Mouse (Mus musculus): ENCODE data around the gene Map4k1.
"Not testable (repeated sequence)": the region's sequence is repeated elsewhere in the genome, so short reads cannot be mapped to it uniquely, and the experiment has no call there.

The Map4k1 gene

DNA sequence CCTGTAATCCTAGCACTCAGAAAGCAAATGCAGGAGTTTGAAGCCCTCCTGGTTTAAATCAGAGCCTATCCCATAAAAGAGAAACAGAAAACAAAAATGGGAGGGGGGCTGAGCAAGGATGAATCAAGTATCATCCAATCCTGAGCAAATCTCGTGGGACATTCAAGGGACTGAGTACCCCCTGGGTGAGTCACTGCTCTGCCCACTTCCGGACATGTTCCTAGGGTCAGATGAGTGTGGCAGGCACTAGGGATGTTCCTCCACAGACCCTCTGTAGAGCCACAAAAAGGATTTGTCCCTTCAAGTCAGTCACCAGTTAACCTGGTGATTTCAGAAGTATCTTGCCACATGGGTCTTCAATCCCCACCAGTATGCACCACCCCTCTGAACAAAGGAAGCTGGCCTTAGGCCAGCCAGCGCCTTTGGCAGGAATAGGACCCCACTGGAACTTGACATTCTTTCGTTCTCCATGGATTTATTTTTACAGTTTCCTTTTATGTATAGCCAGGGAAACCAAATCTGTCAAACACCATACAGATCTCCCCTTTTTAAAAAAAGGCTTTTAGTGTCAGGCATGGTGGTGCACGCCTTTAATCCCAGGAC, 26.5 kb upstream of the Map4k1 start:
- DNase-seq (ENCODE audit: low read depth, low spot score) = no peak

DNA sequence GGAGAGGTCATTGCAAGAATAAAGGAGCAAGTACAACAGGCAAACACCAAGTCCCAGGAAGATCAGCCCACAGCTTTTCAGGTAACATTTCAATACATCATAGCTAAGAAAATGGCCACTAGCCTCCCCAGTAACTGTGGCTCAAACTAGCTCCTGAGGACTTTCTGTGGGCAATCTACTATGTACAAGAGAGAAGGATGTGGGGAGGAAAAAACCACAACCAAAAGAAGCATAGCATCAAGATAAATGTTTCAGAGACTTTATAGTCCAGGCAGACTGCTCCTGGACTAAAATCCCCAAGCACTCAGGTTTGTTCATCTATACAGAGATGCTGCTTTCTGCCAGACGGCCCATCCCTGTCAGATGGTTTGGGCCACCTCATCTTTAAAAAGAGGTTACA, 25.6 kb upstream of the Map4k1 start:
- DNase-seq (ENCODE audit: low read depth, low spot score) = no peak

DNA sequence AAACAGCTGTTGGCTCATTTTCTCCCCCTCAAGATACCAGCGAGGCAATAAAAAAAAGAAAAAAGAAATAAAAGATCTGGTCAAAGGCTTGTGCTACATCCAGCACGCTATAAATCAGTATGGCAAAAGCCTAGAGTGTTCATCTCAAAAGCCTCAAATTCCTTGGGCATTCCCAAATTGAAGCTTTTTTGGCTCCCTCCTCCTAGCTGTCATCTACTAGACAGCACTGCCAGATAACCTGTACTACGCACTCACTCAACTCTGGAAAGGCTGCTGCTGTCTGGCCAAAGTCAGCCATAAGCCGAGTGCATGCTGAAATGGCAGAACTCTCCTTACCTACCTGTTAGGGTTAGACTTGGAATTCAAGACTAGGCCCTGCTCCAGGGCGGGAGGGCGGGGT, 24.6 kb upstream of the Map4k1 start:
- DNase-seq (ENCODE audit: low read depth, low spot score) = no peak

DNA sequence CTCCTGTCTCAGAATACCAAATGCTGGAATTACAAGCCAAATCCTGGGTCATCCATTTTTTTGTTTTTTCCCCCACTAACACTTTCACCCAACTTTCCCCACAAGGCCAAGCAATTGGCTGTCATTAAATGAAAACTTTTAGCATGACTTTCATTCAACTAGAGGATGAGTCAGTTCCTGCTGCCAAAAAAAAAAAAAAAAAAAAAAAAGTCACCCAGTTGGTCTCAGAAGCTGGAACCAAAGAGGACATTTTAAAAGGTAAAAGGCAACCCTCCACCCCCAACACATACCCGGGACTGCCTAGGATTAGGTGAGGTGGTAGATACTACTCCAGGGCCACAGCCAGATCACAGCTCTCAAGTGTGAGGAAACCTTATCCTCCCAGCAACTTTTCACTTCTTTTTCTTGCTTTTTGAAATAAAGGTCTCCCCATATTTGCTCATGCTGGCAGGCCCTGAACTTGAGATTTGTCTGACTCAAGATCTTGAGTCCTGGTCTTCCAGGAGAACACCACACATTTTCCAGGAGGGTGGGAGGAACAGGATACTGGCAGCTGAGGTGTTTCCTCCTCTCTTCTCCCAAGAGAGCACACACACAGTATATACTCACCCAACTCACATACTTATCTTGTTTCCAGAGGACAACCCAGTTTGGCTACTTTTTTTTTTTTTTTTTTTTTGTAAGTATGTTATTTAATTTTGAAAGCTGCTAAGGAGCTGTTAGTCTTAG, 23.7 kb upstream of the Map4k1 start:
- no peak for DNase-seq (ENCODE audit: low read depth, low spot score)

DNA sequence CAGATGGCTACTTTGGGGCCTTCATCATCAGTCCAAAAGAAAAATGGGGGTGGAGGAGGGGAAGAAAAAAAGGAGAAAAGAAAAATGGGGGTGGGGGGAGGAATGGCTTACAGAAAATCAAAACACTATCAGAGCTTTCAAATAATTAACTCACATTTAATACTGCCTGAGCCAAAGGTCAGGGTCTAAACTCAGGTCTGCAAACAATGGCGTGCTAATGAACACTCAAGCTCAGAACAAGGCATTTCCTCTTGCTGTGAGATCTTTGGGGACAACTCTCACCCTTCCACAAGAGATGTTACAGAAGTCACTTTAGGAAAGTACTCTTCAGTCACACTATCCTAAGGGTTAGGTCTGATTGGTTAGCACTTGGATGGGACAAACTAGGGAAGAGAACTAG, 23.1 kb upstream of the Map4k1 start:
- DNase-seq (ENCODE audit: low read depth, low spot score) = no peak

DNA sequence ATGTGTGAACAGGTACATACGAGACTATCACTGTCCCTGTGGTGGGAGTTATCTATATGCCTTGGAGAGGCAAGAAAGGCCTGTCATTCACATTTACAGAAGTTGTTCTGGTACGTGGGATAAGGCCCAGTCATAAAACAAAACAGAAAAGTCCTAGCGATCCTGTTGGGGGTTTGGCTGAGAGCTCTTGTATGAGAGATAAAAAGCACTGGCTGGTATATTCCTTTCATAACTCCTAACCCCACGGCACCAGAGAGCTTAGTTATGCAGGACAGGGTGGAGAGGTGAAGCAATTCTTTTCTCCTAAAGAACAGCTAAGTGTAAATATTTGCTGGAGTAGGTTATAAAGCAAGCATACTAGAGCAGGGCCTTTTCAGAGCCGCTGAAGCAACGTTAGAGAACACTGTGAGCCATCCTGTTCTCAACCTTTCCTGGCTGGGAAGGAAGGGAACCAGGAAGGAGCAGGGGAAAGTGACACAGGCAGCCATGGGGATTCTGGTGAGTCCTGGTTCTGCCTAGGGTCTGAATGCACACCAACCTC, 22.3 kb upstream of the Map4k1 start:
- no peak for DNase-seq (ENCODE audit: low read depth, low spot score)

DNA sequence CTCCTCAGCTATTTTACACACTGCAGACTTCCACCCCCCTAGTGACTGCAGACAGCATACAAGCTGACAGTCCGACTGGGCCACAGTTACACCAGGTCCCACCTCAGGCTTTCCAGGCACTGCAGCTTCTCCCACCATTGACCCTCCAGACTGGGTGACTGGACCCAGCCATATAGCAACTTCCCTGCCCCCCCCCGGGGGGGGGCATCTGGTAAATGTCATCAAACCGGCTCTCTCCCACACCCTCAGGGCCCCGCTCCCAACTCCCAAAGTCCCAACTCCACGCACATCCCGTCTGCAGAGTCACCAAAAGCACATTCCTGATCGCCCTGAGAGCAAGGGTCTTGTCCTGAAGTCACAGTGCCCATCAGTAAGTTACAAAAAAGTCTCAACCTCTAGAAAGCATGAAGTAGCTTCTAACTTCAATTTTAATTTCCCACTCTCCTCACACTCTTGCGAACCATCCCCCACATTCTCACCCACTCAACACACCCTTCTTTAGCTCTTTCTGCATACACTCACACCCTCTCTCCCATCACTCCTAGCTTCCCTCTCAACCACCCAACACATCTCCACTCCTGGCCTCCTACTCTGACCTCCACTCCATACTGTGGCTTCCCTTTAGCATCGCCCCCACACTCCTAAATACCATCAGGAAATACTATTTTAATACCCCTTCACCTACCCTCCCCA, 21.4 kb upstream of the Map4k1 start:
- no peak for DNase-seq (ENCODE audit: low read depth, low spot score)

DNA sequence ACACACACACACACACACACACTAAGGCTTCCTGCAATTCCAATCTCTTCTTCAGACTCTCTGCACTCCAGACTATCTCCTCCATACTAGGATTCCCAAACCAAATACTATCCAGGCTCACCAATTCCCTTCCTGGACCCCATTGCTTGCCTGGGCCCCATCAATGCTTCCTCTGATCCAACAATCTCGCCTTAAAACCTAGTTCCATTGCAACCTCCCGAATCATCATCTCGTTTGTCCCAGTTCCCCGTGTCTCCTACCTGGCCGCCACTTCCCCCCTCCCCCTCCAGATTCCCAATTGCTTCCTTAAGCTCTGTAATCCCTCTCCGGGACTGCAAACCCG, 20.3 kb upstream of the Map4k1 start:
- no peak for DNase-seq (ENCODE audit: low read depth, low spot score)

DNA sequence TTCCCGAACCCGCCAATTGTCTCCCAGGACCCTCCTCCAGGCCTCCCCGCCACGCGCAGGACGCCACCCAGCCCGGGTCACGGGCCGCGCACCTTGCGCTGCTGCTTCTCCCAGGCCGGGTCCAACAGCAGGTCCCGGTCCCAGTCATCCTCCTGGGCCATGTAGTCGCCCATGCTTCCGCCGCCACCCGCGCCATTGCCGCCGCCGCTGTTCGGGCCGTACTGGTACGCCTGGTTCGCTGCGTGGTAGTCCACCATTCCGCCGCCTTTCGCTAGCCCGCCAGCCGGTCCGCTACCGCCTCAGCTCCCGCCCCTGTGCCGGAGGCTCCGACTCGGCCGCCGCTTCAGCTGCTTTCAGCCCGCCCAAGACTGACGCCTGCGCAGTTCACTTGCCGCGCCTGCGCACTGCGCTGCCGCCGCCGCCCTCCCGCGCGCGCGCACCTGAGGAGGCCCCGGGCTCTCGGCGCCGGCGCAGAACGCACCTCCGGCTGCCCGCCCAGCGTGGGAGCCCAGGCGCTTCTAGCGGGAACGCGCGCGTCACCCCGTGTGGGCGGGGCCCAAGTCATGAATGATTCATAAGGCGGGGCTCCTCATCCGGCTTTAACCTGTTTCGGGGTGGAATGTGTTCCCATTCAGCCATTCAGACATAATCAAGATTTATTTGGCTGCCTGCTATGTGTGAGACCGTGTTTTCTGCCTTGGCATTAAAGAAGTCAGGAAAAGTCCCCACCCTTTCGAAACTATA, 19.8 kb upstream of the Map4k1 start, which contains the start of gene Actn4:
Gene Actn4 (minus strand): TSS at position 414 of the 744 bp plus-strand sequence.
- peak; percentile 98 for DNase-seq (ENCODE audit: low read depth, low spot score)

DNA sequence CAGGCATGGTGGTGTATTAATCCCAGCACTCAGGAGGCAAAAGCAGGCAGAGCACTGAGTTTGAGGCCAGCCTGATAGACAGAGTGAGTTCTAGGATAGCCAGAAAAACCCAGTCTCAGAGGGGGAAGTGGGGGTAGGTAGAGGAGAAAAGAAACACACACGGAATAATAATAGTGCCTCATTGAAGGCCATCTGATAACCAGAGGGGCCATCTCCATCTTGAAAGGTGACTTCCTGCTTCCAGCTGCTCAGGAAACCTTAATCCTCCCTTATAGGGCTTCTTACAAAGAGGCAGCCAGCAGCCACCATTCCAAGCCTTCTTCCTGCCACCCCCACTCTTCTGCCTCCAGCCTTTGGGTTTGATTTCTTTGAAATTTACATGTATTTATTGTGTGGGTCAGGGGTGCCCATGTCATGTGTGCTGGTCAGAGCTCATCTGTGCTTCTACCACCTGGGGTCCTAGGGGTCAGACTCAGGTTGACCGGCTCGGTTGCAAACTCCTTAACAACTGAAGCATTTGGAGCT, 18.4 kb upstream of the Map4k1 start:
- DNase-seq (ENCODE audit: low read depth, low spot score) = no peak

DNA sequence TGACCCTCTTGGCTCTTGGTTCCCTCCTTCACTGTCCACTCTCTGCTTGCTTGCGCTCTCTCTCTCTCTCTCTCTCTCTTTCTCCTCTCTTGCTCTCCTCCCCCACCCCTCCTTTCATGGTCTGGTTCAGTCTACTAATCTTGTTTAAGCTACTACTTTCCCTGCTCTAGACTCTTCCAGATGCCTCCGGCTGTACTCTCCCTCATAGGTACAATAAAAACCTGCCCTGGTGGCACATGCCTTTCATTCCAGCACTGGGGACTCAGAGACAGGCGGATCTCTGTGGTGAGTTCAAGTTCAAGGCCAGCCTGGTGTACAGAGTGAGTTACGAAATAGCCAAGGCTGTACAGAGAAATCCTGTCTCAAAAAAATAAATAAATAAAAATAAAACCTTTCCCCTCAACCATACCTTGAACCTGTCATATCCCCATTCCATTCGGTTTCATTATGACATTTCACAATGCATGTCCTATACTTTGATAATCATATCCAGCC, 16.5 kb upstream of the Map4k1 start:
- DNase-seq (ENCODE audit: low read depth, low spot score) = no peak

DNA sequence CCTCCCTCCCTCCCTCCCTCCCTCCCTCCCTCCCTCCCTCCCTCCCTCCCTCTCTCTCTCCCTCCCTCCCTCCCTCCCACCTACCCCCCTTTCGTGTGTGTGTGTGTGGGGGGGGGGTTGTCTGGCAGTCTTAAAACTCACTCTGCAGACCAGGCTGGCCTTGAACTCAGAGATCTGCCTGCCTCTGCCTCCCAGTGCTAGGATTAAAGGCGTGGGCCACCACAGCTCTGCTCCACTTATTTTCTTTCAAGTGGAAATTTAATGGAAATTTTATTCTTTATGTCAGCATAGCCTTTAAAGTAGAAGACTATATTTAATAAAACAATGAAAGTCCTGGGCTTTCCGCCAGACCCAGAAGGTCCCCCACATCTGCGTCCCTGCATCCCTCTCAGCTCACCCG, 15.7 kb upstream of the Map4k1 start:
- no peak for DNase-seq (ENCODE audit: low read depth, low spot score)

DNA sequence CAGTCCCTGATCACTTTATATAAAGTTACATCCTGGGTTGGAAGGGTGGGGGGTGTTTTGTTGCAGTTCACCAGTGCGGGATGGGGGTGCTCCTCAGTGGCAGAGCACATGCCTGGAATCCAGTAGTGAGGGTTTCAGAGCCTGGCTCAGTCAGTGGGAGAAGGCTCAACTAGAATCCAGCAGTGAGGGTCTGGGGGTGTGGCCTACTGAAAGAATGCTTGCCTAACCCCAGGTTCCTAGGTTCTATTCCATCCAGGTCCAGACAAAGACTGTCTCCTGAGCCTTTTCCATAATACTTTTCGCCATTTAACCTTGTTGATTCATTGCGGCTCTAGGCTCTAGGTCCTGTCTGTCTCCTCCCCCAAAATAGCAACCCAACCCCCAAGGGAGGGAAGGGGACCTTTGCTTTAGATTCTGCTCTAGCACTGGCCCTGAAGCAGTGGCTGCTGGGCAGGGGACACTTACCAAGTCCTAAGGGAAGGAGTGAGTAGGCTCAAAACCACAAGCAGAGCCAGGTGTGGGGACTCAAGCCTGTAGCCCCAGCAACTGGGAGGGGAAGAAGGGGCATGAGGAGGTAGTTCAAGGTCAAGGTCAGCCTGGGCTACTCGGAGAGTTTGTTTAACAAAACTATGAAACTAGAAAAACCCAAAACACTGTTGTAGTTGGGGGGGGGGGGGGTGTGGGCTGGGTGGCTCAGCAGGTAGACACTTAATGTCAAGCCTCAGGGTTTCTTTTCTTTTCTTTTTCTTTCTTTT, 14.9 kb upstream of the Map4k1 start:
- DNase-seq (ENCODE audit: low read depth, low spot score) = no peak

DNA sequence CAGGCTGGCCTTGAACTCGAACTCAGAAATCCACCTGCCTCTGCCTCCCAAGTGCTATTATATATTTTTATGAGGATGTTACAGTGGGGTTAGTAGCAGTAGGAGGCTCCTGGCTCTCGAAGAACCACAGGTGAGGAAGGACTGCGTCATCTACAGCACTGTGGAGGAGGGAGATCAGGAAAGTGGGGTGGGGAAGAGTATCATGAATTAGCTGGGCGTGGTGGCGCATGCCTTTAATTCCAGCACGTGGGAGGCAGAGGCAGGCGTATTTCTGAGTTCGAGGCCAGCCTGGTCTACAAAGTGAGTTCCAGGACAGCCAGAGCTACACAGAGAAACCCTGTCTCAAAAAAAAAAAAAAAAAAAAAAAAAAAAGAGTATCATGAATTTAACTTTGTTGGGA, 13.7 kb upstream of the Map4k1 start:
- not testable (repeated sequence) for DNase-seq (ENCODE audit: low read depth, low spot score)

DNA sequence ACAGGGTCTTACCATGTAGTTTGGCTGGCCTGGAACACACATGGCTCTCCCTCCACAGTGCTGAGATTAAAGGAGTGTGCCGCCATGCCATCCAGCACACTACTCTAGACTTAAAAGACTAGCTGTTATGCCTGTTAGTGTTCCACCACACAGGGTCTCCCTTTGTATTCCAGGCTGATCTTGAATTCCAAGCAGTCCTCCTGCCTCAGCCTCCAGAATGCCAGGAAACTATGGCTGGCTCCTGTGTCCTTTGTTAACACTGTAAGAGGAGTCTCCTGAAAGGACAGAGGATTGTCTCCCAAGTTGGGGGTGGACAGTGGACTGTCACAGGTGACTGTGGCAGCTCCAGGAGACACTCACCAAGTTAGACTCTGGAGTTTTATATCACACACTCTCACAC, 12.6 kb upstream of the Map4k1 start:
- DNase-seq (ENCODE audit: low read depth, low spot score) = no peak

DNA sequence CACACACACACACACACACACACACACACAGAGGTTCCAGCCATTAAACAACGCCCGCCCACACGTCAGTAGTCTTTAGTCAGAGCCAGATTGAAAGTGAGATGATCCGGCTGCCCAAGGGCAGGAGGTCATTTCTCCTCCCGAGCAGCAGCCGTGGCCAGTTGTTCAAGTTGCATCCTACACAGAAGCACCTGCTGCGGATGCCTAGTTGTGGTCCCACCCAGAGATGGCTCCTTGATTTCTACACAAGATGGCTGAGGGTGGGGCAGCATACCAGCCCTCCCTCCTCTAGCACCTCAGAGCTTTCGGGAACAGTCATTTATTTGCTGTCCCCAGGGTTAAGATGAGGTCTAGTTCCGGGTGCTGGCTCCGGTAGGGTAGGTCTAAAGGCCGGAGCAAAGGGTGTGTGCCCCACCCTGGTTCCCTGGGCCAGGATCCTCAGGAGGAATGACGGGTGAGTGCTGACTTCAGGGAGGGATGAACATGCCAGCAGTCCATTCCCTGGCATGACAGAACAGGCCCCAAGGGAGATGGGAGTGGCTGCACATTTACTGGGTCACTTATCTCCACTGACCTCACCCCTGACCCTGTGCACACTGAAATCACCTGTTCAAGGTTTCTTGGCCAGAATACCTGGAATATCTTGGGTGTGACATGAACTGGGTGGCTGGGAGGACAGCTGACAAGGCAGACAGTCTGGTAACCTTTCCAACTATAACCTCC, 12.0 kb upstream of the Map4k1 start:
- DNase-seq (ENCODE audit: low read depth, low spot score) = no peak

DNA sequence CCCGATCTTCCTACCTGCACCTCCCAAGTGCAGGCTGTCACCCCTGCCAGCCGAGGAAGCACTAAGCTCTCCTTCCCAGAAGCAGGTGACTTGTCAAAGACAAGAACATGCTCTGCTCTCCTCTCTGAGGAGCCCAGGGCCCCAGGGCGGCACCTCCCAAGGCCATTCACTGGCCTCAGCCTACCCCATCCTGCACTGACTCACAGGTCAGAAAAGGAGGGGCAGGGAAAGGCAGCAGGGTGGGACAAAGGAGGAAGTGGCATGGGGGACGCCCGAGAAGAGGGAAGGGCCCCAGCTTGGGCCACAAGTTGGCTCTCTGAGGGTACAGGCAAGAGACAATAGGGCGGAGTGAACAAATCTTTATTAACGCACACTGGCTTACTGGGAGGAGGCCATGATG, 10.8 kb upstream of the Map4k1 start:
- DNase-seq (ENCODE audit: low read depth, low spot score) = no peak

DNA sequence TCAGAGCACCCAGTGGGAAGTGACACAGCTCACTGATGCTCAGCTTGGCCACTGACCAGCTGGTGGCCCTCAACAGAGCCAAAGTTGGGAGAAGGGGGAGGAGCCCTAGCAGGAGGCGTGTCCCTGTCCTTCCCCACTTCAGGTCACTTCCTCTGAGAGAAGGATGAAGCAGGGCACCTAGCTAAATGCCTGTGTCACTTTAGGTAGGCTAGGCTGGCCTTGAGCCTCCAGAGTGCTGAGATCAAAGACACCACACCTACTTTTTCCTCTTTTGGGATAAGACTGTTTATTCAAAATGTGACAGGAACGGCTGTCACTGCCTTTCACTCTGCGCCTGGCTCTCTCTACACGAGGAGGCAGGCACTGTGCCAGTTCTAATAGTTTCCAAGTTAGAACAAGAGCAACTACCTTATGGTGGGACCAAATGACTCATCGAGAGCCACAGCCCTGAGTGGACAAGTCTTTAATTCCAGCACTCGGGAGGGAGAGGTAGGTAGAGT, 10.0 kb upstream of the Map4k1 start:
- no peak for DNase-seq (ENCODE audit: low read depth, low spot score)

DNA sequence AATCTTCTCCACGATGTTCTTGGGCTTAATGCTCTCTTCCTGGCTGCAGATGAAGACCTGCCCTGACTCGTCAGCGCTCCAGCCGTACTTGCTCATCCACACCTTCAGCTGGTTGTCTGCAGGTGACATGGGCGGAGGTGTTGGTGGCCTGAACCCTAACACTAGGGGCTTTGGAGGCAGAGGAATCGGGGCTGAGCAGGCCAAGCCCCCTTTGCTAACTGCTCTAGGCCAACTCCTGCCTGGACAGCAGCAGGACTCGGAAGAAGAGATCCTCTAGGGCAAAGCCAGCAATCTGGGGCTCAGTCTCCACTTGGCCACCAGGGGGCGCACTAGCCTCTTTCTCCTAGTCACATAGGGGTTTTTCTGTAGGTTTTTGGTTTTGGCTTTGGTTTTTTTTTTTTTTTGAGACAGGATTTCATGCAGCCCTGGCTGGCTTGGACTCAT, 9.3 kb upstream of the Map4k1 start:
- DNase-seq (ENCODE audit: low read depth, low spot score) = peak; percentile 57

DNA sequence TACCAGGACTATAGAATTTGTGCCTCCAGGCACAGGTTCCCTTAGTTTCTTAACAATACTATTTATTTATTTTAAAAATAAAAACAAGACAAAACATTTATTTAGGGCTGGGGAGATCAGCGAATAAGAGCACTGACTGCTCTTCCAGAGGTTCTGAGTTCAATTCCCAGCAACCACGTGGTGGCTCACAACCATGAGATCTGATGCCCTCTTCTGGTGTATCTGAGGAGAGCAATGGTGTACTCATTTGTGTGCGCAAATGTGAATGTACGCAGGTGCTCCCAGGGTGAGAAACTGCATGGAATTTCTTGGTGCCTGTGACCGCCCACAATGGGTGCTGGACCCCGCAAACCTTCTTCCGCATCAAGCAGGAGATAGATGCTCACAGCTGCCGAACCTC, 8.8 kb upstream of the Map4k1 start:
- DNase-seq (ENCODE audit: low read depth, low spot score) = no peak

All from embryo, embryonic 11.5 days (tissue).